Mouse (Mus musculus) liver (tissue): ENCODE results near the gene Nmt2.

Experiments used
- DNase-seq: peaks from one replicate; pipeline ENCODE4 v3.0.0-alpha.2; 2020; ENCODE audit warnings: mixed read lengths

The Nmt2 gene

DNA sequence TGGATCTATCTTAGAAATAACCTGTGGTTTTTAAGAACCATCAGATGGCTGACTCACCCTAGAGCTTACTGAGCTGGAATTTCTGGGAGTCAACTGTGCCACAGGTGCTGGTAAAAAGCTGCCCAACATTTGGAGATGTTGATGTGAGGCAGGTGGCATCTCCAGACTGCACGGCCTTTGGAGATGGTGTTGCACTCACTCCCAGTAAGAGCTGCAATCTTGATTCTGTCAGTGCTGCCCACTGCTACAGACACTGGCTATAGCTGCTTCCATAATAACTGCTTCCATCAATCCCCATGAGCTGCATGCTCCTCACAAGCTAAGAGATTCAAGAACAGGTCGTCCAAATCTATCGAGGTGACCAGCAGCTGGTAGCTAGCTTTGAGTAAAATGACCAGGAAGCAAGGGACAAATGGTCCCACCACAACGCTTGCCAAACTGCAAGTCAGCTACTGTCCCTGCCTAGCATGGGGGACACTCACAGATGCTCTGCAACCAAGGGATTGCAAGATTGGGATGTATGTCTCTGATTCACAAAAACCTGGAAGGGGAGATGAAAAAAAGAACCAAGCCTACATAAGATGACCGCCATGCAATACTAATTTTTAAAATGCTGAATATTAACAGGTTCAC lies 47.2 kb downstream of the Nmt2 start:
- DNase-seq: no peak

DNA sequence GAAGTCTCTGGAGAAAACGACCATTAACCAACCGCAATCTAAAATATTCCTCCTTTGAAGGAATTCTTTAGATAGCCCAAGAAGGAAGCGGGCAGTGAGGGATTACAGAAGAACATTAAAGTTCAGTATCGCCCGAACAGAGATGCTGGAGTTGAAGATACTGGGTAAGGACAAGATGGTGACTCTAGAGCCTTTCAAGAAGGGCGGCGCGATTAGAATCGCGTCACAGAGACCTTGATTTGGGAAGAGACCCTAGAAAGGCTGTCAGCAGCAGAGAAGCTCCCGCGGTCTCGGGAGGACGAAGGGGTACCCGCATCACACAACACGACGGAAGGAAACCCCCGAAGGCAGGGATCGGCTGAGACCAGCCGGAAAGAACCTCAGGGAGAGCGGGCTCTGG lies 48.0 kb downstream of the Nmt2 start:
- no peak for DNase-seq

DNA sequence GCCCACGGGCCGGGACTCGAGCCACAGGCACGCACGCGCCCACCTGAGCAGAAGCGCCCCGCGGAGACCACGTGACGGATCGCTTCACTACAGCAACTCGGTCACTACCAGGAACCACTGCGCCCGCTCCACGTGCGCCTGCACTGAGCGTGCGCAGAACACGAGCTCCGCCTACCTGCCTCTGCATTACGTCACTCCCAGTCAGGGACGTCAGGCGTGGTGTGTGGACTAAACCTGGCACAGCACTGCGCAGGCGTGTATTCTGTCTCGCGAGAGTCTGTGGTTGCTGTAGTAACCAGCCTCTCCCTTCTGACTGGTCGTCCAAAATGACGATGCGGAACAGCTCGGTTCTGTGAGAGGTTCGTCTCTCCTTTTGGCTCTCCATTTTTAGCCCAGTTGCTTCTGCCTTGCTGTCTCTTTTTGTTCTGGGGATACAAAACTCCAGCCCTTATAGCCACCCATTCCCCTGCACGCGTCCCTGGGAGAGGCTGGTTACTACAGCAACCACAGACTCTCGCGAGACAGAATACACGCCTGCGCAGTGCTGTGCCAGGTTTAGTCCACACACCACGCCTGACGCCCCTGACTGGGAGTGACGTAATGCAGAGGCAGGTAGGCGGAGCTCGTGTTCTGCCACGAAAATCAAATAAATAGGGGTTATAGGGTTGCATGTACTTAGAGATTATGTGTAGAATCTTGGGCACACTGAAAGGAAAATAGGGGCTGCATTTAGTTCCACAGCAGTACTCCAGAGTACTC lies 48.7 kb downstream of the Nmt2 start, which contains the start of gene Rpp38:
TSS of gene Rpp38 (minus strand) at position 160 of the 759 bp plus-strand sequence.
- DNase-seq: peak; percentile 96

DNA sequence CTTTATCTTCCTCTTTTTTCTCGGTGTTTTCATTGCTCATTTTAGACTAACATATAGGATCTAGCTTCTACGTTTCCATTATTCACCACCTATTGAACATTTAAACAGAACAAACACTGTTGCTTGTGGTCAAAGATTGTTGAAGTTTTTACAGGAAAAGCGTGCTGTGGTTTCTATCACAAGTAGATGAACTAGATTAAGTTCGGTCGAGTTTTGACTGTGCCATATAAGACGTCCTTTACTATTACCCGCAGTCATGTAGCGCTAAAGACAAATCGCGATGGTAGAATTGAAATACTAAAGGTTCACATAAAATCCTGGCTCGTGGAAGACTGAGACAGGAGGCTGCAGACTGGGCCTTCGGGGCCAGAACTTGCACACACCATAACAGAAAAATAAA lies 49.7 kb downstream of the Nmt2 start:
- no peak for DNase-seq

DNA sequence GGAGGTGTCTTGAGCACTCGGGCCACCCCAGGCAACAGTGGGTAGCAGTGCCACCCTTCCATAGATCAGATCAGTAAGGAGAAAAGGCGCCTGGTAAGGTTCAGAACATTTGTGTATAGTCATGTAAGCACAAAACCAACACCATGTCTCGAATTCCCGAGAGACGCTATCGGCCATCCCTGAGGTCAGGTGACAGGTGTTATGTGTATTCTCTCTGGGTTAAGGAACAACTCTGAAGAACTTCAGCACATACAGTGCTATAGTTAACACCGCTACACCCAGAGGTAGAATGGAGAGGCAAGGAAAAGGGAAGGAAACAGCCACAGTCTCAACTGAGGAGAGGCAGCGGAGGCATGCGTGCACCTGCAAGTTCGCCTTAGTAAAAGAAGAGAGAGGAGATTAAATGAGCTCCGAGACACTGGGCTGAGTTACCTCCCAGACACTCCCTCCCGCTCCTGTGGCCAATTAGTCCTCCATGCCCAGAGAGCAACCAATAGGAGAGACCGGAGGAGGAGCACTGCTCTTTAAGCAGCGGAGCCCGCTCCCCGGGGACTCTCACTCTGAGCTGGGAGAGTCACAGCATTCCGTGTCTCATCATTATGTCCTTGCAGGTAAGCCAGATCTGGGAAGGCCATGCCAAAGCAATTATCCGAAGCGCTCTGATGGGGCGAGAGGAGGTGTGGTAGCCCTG lies 51.7 kb downstream of the Nmt2 start, which contains the start of gene Acbd7:
TSS of gene Acbd7 (plus strand) at position 558 of the 691 bp plus-strand sequence.
- peak; percentile 84 for DNase-seq

DNA sequence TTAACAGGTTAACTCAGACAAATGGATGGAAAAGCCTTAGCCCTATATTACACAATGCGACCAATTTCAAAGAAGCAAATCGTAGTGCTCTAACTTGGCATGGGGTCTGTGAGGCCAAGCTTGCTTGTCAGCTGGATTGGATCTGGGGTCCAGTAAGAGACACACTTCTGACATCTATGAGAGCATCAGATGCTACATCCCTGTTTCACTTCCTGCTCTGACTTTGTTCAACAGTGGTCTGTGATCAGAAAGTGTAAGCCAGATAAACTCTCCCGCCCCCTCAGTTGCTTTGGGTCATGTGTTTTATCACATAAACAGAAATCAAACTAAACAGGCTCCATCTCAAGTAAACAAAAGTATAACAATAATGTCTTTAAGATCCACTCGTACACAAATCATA lies 64.4 kb downstream of the Nmt2 start:
- no peak for DNase-seq

DNA sequence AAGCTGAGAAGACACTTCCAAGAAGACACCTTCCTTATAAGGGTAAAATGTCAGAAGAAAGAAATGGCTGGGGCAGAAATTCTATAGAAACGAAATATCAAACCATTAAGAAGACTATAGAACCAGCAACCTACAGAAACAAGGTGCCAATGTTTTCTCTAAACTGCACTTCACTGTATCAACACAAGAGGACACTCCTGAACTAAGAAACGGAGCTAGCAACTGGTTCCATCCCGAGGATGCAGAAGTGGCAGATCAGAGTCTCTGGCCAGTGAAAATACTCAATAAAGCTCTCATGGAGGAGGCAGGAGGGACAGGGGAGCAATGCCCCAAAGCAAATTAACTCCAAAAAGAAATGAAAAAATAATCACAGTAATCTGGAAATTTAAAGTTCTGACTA lies 64.9 kb downstream of the Nmt2 start:
- no peak for DNase-seq

DNA sequence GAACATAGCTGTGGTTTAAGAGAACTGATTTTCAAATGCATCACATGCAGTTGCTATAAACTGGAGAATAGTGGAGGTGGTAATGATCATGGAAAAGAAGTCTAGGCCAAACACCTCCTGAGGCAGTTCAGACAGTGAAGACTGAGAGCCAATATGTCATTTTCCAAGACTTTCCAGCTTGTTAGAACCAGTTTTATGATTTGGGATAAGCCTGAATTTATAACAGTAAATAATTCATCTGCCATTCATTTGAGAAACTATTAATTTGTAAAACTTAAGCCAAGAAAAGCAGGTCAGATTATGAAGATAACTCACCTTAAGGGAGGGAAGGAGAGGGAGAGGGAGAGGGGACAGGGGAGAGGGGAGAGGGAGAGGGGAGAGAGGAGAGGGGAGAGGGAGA lies 69.1 kb downstream of the Nmt2 start:
- DNase-seq: no peak

DNA sequence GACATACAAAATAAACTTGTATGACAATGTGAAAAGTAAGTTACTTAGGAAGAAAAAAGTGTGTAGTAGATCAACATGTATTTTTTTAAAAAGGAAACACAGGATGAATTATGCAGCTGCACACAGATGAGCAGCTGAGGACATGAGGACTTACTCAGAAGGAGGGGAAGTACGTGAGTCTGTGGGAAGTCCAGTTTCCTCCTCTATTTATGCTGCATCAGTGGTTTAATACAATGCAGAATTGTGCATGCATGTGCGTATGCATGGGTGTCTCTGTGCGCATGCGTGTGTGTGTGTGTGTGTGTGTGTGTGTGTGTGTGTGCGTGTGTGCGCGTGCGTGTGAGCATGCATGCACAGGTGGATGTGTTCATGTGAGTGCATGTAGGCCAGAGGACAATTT lies 71.8 kb downstream of the Nmt2 start:
- no peak for DNase-seq

DNA sequence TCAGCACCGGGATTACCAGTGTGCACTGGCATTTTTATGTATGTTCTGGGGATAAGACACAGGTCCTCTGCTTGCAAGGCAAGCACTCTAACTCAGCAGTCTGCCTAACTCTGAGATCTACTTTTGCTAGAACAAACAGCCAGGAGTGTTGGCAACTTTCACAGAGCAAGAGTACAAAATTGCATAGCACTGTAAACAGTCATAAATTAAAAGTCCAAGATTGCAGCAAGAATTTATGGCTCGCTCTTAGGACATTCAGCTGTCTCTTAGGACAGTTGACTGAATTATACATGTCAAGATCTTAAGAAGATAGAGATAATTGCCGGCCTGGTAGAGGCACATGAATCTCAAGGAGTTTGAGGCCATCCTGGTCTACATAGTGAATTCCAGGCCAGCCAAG lies 72.3 kb downstream of the Nmt2 start:
- DNase-seq: no peak

DNA sequence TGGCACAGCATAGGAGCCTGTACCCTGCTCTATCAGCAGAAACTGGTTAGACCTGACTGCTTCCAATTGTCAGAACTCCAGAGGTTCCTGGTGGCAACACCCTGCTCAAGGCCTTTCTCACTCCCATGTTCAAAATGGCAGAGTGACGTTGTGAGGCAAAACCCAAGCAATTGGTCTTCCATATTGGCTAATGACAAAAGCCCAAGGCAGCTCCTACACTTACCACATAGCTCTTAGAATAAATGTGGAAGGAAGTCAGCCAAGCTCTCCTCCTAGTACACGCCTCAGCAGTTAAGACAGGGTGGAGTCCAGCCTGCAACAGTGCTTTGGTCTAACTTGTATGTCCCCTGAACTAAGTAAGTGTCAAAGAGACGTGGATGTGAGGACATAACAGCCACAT lies 73.9 kb downstream of the Nmt2 start:
- no peak for DNase-seq

DNA sequence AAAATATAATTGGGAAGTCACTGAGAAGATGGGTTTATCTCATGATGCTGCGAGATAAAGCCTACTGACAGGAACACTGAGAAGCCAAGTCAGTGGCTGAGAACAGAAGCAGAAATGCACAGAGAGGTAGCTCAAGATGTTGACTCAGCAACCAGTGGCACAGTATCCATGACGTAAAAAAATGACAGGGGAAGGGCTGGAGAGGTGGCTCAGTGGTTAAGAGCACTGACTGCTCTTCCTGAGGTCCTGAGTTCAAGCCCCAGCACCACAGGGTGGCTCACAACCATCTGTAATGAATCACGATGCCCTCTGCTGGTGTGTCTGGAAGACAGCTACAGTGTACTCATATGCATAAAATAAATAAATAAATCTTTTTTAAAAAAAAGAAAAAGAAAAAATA lies 77.1 kb downstream of the Nmt2 start:
- no peak for DNase-seq

DNA sequence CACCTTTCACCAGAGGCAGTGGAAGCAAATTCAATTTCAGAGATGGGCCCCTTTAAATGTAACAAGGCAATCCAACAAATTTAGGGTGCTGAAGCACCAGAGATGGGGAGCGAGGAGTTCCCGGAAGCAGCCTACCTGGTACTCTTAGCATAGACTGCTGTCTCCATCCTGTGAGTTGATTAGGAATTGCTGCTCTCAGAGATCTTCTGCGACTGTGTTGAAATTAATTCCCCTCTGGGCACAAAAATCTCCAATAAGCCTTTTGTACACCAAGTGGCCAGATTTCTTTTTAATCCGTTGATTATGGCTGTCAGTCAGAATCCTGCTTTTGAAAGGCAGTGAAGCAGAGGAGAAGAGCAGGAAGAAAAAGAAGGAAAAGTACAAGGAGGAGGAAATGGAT lies 81.1 kb downstream of the Nmt2 start:
- no peak for DNase-seq
